Mouse (Mus musculus) spleen, adult 2 months (tissue): ENCODE measurements around the gene H2-M10.6. TPM values are rescaled to one million over a fixed set of nuclear protein-coding genes. Genes with fewer than 3 reads are reported as not detected.
A peak's percentile ranks its signal among the peaks of the same experiment; 100 is the strongest.

ENCODE experiments used
- DNase-seq, 2 experiments: peaks; one replicate each; pipeline versions ENCODE4 v3.0.0 to v3.0.0-alpha.2; 2012 to 2021; ENCODE audit warnings: low spot score in 2 of 2, low read depth in 1 of 2
- H3K27ac ChIP-seq: fragments of 200-500 bp; 2 replicates; pipeline ENCODE4 v1.5.1; 2012; ENCODE audit warnings: low read length, inconsistent platforms; ENCODE audit not compliant: insufficient read depth
- H3K27me3 ChIP-seq: fragments of 200-500 bp; 2 replicates; pipeline ENCODE4 v1.6.1; 2012; ENCODE audit warnings: mild to moderate bottlenecking, moderate library complexity, low read length, inconsistent platforms; ENCODE audit not compliant: control insufficient read depth, insufficient read depth
- H3K36me3 ChIP-seq: fragments of 200-500 bp; 2 replicates; pipeline ENCODE4 v1.6.1; 2012; ENCODE audit warnings: mild to moderate bottlenecking, low read length, inconsistent platforms; ENCODE audit not compliant: control insufficient read depth, insufficient read depth
- H3K4me1 ChIP-seq: fragments of 200-500 bp; 2 replicates; pipeline ENCODE4 v1.6.1; 2011; ENCODE audit warnings: inconsistent platforms; ENCODE audit not compliant: control insufficient read depth, insufficient read depth, insufficient read length
- H3K4me3 ChIP-seq: fragments of 200-500 bp; 2 replicates; pipeline ENCODE4 v1.5.1; 2011; ENCODE audit warnings: mild to moderate bottlenecking, inconsistent platforms; ENCODE audit not compliant: insufficient read depth, insufficient read length; ENCODE audit errors: extremely low read depth
- CTCF ChIP-seq: fragments of 200-500 bp; IDR thresholded peaks from 2 replicates; pipeline ENCODE4 v1.5.1; 2011; ENCODE audit warnings: mild to moderate bottlenecking, inconsistent platforms; ENCODE audit not compliant: insufficient read depth, insufficient read length, insufficient replicate concordance; ENCODE audit errors: extremely low read depth
- POLR2A ChIP-seq: fragments of 200-500 bp; IDR thresholded peaks from 2 replicates; pipeline ENCODE4 v1.6.1; 2011; ENCODE audit warnings: low read depth, low read length, inconsistent platforms
- WGBS: fragments of 180-500 bp; shearing (Covaris S2); methylation state at CpG from one replicate; pipeline ENCODE4 v1.1.7; 2018; 5-methylcytosine and 5-hydroxymethylcytosine counted together
- polyA plus RNA-seq: library from polyadenylated mRNA; depleted of rRNA; stranded (reverse); fragments of >200 nt; gene quantifications from 2 replicates; pipeline ENCODE4 v1.2.3, GENCODE M21; 2012

The H2-M10.6 gene
- polyA plus RNA-seq, 1 experiment, result not detected

- 69% methylated on average over 4 of the region's 4 CpGs for WGBS
- no peak for DNase-seq
- Histone ChIP-seq H3K27me3 (no peaks in the 10 kb centered on the region), H3K27ac (no peak overlapping the region), H3K4me1 (no peaks in the 10 kb centered on the region; the same call in 1 of the 2 replicates), H3K36me3 (no peaks in the 10 kb centered on the region), H3K4me3 (no peak overlapping the region)
- no peak for TF ChIP-seq POLR2A
- TF ChIP-seq CTCF, result no peak
These were observed 20.7 kb downstream of the H2-M10.6 start for GRCm38 (mm10) chr17:36832694-36833093.

- Histone ChIP-seq H3K36me3 (no peaks in the 10 kb centered on the region), H3K27ac (no peak overlapping the region), H3K4me1 (no peaks in the 10 kb centered on the region; the same call in 1 of the 2 replicates), H3K4me3 (no peak overlapping the region), H3K27me3 (no peaks in the 10 kb centered on the region)
- 42% methylated on average over 12 of the region's 12 CpGs for WGBS
- TF ChIP-seq CTCF (no peak), POLR2A (no peak)
- peak; percentile 47 for DNase-seq
These were observed 23.8 kb downstream of the H2-M10.6 start for GRCm38 (mm10) chr17:36835591-36836426.

GRCm38 (mm10) chr17:36836427-36836812 lies 24.4 kb downstream of the H2-M10.6 start:
- Histone ChIP-seq H3K4me1 (no peaks in the 10 kb centered on the region; the same call in 1 of the 2 replicates), H3K27ac (peak overlapping the region; percentile 80), H3K4me3 (peak overlapping the region; percentile 61), H3K36me3 (no peaks in the 10 kb centered on the region), H3K27me3 (no peaks in the 10 kb centered on the region)
- DNase-seq, result no peak
- TF ChIP-seq POLR2A (no peak), CTCF (no peak)
- WGBS, result 11% methylated on average over 3 of the region's 3 CpGs

- no peaks in the 10 kb centered on the region for H3K27me3 ChIP-seq
- no peaks in the 10 kb centered on the region; the same call in 1 of the 2 replicates for H3K36me3 ChIP-seq
- peak; percentile 96 for DNase-seq
- TF ChIP-seq POLR2A (peak; percentile 15; the same call in 1 of the 2 replicates), CTCF (no peak)
- peak within 1 kb of the TSS; percentile 92 for H3K27ac ChIP-seq
- WGBS, result under 1% methylated on average over 58 of the region's 58 CpGs
- H3K4me1 ChIP-seq, result no peaks in the 10 kb centered on the region; the same call in 1 of the 2 replicates
- H3K4me3 ChIP-seq, result peak within 1 kb of the TSS; percentile 81
These were observed 25.1 kb downstream of the H2-M10.6 start, which contains the start of gene Trim26 for GRCm38 (mm10) chr17:36836874-36837647. TSS of gene Trim26 (plus strand) at chr17:36837134.

- Histone ChIP-seq H3K4me3 (no peak overlapping the region), H3K4me1 (no peaks in the 10 kb centered on the region; the same call in 1 of the 2 replicates), H3K36me3 (peaks cover 1% of the 10 kb centered on the region; the same call in 1 of the 2 replicates), H3K27ac (no peak overlapping the region), H3K27me3 (no peaks in the 10 kb centered on the region)
- no peak for TF ChIP-seq CTCF
- no peak for TF ChIP-seq POLR2A
- no peak for DNase-seq
- WGBS, result 46% methylated on average over 5 of the region's 5 CpGs
These were observed 27.0 kb downstream of the H2-M10.6 start for GRCm38 (mm10) chr17:36839001-36839400.

GRCm38 (mm10) chr17:36839931-36840330 lies 28.0 kb downstream of the H2-M10.6 start:
- WGBS, result 66% methylated on average over 3 of the region's 3 CpGs
- H3K4me1 ChIP-seq, result peaks cover 4% of the 10 kb centered on the region; the same call in 1 of the 2 replicates
- DNase-seq, result no peak
- no peak overlapping the region for H3K4me3 ChIP-seq
- no peak for TF ChIP-seq POLR2A
- no peak for TF ChIP-seq CTCF
- no peaks in the 10 kb centered on the region for H3K27me3 ChIP-seq
- peaks cover 3% of the 10 kb centered on the region; the same call in 1 of the 2 replicates for H3K36me3 ChIP-seq
- H3K27ac ChIP-seq, result no peak overlapping the region
